In the genomic region with DNA sequence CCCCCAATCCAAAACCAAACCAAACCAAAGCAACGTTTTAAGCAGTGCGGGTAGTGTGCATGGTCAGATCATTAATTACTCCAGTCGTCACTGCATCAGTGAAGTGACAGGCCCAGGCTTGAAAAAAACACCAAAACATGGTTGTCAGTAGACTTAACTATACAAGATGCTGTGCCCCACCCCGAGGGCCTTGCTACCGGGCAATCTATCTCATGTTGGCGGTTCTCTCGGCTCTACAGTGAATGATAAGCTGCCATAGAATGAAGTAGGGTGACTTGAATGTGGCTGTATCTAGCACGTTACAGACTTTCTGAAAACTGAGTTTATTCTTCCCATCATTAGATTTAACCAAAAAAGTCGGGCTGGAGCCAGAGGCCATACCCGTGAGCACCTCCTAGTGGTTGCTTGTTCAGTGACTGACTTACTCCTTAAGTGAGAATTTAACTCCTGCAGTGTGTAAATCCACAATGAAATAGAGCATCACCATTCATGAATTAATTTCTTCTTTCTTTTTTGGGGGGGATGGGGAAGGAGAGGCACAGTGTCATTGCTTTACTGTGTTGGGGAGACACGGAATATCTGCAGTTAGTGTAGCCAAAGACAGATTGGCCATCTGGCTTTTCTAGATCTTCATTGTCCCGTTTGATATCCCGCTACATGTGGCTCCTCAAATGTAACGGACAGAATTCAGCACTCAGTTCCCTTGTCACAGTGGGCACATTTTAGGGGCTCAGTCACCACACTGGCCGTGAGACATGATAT, we compare ENCODE assay signal across 9 mouse cellular contexts.
A peak's percentile ranks its signal among the peaks of the same experiment; 100 is the strongest.
DNase-seq lines count a peak whose midpoint lies in the region; ATAC-seq and TF ChIP-seq lines count a peak whose summit lies in the region.
"Had no signal": no experiment of that assay in that cellular context is flagged by ENCODE, and none has a peak within 500 bp of the region (broad histone marks: within the 10 kb centered on the region; RNA-seq: fewer than 3 reads in every experiment).

No protein-coding gene starts in this region.

- peaks cover 9% of the 10 kb centered on the region; the same call in 1 of the 2 replicates for H3K4me1 ChIP-seq in lung, embryonic 14.5 days (ENCODE audit: insufficient read depth)
- peaks cover 13% of the 10 kb centered on the region for H3K4me1 ChIP-seq in stomach, embryonic 16.5 days (ENCODE audit: control insufficient read depth, insufficient read depth, low read length)
- H3K4me1 ChIP-seq: neural tube, embryonic 12.5 days had no signal

- H3K9ac ChIP-seq in lung, embryonic 14.5 days, result no peak overlapping the region
- no peak overlapping the region for H3K9ac ChIP-seq in stomach, embryonic 16.5 days (ENCODE audit: low read length)
- H3K9ac ChIP-seq: neural tube, embryonic 12.5 days had no signal

- peak overlapping the region; percentile 31; the same call in 1 of the 2 replicates for H3K27ac ChIP-seq in lung, embryonic 14.5 days (ENCODE audit: low read depth)
- H3K27ac ChIP-seq in stomach, embryonic 16.5 days (ENCODE audit: low read length), result 0 out of 2 replicates have a peak overlapping the region, but pooled peaks have one; percentile 22
- H3K27ac ChIP-seq: neural tube, embryonic 12.5 days had no signal

- peak; percentile 85 for DNase-seq in lung, embryonic 14.5 days
- no peak for DNase-seq in lung, postnatal 25 days (ENCODE audit: low spot score)
- peak; percentile 46 for DNase-seq in adipocyte (ENCODE audit: low spot score)
- peak; percentile 63 to 71 for DNase-seq in heart, postnatal 10 days
- DNase-seq in frontal cortex, postnatal 10 days (ENCODE audit: low spot score in 2 of 2), result no peak
- no peak for DNase-seq in adrenal gland, postnatal 4 days (ENCODE audit: low spot score in 2 of 2)

- intact Hi-C loops in heart, postnatal 10 days (cut with DNase I), result loop anchor here (2.0 to 10.0 kb wide), 3 partner anchors 38 to 225 kb away; no protein-coding TSS in a partner anchor

- 41% methylated on average over 15 of the region's 15 CpGs for WGBS in lung, embryonic 14.5 days
- WGBS in stomach, embryonic 16.5 days, result 58% methylated on average over 15 of the region's 15 CpGs

- H3K27me3 ChIP-seq in lung, embryonic 14.5 days (ENCODE audit: insufficient read depth, low read length), result no peaks in the 10 kb centered on the region
- no peaks in the 10 kb centered on the region for H3K27me3 ChIP-seq in stomach, embryonic 16.5 days (ENCODE audit: control insufficient read depth, insufficient read depth, low read length)
- H3K27me3 ChIP-seq: neural tube, embryonic 12.5 days had no signal

- no peak overlapping the region for H3K4me3 ChIP-seq in lung, embryonic 14.5 days (ENCODE audit: low read depth, low read length)
- H3K4me3 ChIP-seq in stomach, embryonic 16.5 days (replicated peaks; ENCODE audit: low read length), result no peak overlapping the region
- H3K4me3 ChIP-seq: erythroblast, embryonic 14.5 days; neural tube, embryonic 12.5 days had no signal

- H3K9me3 ChIP-seq in lung, embryonic 14.5 days (ENCODE audit: low read depth, low read length), result no peaks in the 10 kb centered on the region
- no peaks in the 10 kb centered on the region for H3K9me3 ChIP-seq in stomach, embryonic 16.5 days (replicated peaks; ENCODE audit: control insufficient read depth, low read length)
- H3K9me3 ChIP-seq: neural tube, embryonic 12.5 days had no signal

- H3K36me3 ChIP-seq in lung, embryonic 14.5 days (ENCODE audit: insufficient read depth), result peaks cover 19% of the 10 kb centered on the region
- H3K36me3 ChIP-seq in stomach, embryonic 16.5 days (ENCODE audit: control insufficient read depth, insufficient read depth, low read length), result peaks cover 4% of the 10 kb centered on the region

- TF ChIP-seq CTCF in lung, embryonic 14.5 days (IDR thresholded peaks at IDR 0.05; ENCODE audit: low read depth), result peak; percentile 71

- H3K4me2 ChIP-seq in lung, embryonic 14.5 days, result no peak overlapping the region
- H3K4me2 ChIP-seq in stomach, embryonic 16.5 days (ENCODE audit: low read depth, low read length), result no peak overlapping the region
- H3K4me2 ChIP-seq: neural tube, embryonic 12.5 days had no signal

- peak; percentile 17; the same call in 1 of the 2 replicates for ATAC-seq in lung, embryonic 14.5 days (ENCODE audit: insufficient read depth)
- ATAC-seq in stomach, embryonic 16.5 days (ENCODE audit: insufficient read depth, low FRiP score), result no peak

Comparison
In these comparisons a context has a peak if more than half of its experiments do, and no peak if none do; other contexts are left out.
1. DNase-seq: peak in lung, embryonic 14.5 days (single experiment), adipocyte (single experiment) and heart, postnatal 10 days (2 of 2); none in lung, postnatal 25 days (single experiment), frontal cortex, postnatal 10 days (0 of 2) and adrenal gland, postnatal 4 days (0 of 2).